Mouse (Mus musculus): ENCODE data around the gene Gbp2b. TPM values are rescaled to one million over a fixed set of nuclear protein-coding genes. Genes with fewer than 3 reads are reported as not detected.
"Not testable (repeated sequence)": the region's sequence is repeated elsewhere in the genome, so short reads cannot be mapped to it uniquely, and the experiment has no call there.

The Gbp2b gene
- polyA plus RNA-seq, 1 experiment from 2014 or later: 0.12 TPM

DNA sequence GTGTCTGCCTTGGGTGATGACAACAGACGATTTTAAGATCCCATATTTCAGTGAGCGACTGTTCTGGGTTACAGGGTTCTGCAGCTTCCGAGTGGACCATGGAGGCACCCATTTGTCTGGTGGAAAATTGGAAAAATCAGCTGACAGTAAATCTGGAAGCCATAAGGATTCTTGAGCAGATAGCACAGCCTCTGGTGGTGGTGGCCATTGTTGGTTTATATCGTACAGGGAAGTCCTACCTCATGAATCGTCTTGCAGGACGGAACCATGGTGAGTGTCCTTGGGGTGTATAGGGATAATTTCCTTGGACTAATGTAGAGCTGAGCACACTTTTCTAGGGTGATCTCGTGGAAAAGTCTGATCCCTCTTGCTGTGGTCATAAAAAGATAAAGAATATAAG, 33.0 kb upstream of the Gbp2b start:
- no peak overlapping the region for H3K4me3 ChIP-seq (replicated peaks; ENCODE audit: low read length)
- H3K4me1 ChIP-seq (ENCODE audit: control insufficient read depth, insufficient read depth, low read length): 0 out of 2 replicates have a peak, but pooled peaks cover 4% of the 10 kb centered on the region
- no peak overlapping the region for H3K4me2 ChIP-seq (ENCODE audit: low read depth, low read length)
- no peak overlapping the region for H3K9ac ChIP-seq (ENCODE audit: low read length)
- H3K9me3 ChIP-seq (replicated peaks; ENCODE audit: control insufficient read depth, low read length): no peaks in the 10 kb centered on the region
- no peaks in the 10 kb centered on the region for H3K36me3 ChIP-seq (ENCODE audit: control insufficient read depth, insufficient read depth, low read length)
- 75% methylated on average over 7 of the region's 7 CpGs for WGBS
- H3K27ac ChIP-seq (ENCODE audit: low read length): no peak overlapping the region
- ATAC-seq (ENCODE audit: insufficient read depth, low FRiP score): no peak
- no peaks in the 10 kb centered on the region for H3K27me3 ChIP-seq (ENCODE audit: control insufficient read depth, insufficient read depth, low read length)

GRCm38 (mm10) chr3:142567490-142567889, 27.2 kb upstream of the Gbp2b start:
- not testable (repeated sequence) for H3K27ac ChIP-seq (ENCODE audit: low read length); H3K9me3 ChIP-seq (replicated peaks; ENCODE audit: control insufficient read depth, low read length); H3K4me3 ChIP-seq (replicated peaks; ENCODE audit: low read length); H3K9ac ChIP-seq (ENCODE audit: low read length); H3K4me2 ChIP-seq (ENCODE audit: low read depth, low read length); H3K36me3 ChIP-seq (ENCODE audit: control insufficient read depth, insufficient read depth, low read length); H3K4me1 ChIP-seq (ENCODE audit: control insufficient read depth, insufficient read depth, low read length); ATAC-seq (ENCODE audit: insufficient read depth, low FRiP score); H3K27me3 ChIP-seq (ENCODE audit: control insufficient read depth, insufficient read depth, low read length)
- WGBS: 66% methylated on average over 5 of the region's 5 CpGs

DNA sequence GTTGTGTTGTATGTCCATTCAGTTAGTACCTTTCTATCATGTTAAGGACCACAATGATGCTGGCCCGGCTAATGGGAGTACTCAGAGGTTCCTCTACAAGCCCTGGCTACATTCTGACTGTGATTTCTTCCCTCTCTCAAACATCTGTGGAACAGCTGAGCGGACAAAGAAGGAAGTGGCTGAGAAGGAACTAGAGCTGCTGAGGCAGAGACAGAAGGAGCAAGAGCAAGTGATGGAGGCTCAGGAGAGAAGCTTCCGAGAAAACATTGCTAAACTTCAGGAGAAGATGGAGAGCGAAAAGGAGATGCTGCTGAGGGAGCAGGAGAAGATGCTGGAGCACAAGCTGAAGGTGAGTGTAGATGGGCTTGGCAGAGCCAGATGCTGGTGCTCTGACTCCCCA, 23.9 kb upstream of the Gbp2b start:
- Histone ChIP-seq H3K27me3 (ENCODE audit: control insufficient read depth, insufficient read depth, low read length) (no peaks in the 10 kb centered on the region), H3K4me2 (ENCODE audit: low read depth, low read length) (no peak overlapping the region), H3K36me3 (ENCODE audit: control insufficient read depth, insufficient read depth, low read length) (no peaks in the 10 kb centered on the region), H3K4me3 (replicated peaks; ENCODE audit: low read length) (no peak overlapping the region), H3K4me1 (ENCODE audit: control insufficient read depth, insufficient read depth, low read length) (no peaks in the 10 kb centered on the region), H3K9ac (ENCODE audit: low read length) (no peak overlapping the region), H3K9me3 (replicated peaks; ENCODE audit: control insufficient read depth, low read length) (no peaks in the 10 kb centered on the region), H3K27ac (ENCODE audit: low read length) (no peak overlapping the region)
- 95% methylated on average over 4 of the region's 4 CpGs for WGBS
- ATAC-seq (ENCODE audit: insufficient read depth, low FRiP score): no peak

DNA sequence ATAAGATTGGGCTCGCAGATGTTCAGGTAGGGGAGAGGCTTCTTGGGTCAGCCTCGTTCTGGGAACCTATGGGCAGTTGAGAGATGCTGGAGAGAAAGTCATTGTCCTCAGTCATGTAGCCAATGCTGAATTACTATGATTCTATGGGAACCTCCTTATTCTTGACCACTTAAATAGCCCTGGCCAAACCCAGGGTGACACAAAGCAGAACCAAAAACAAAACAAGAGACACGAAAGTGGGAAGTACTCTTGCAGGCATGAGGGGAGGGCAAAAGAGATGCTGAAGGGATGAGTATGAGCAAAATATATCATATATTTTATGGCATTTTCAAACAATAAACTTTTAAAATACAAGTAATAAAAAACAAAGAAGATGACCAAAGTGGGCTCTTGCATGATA, 17.5 kb upstream of the Gbp2b start:
- Histone ChIP-seq H3K4me1 (ENCODE audit: control insufficient read depth, insufficient read depth, low read length) (no peaks in the 10 kb centered on the region), H3K36me3 (ENCODE audit: control insufficient read depth, insufficient read depth, low read length) (no peaks in the 10 kb centered on the region), H3K27ac (ENCODE audit: low read length) (no peak overlapping the region), H3K9me3 (replicated peaks; ENCODE audit: control insufficient read depth, low read length) (no peaks in the 10 kb centered on the region), H3K4me3 (replicated peaks; ENCODE audit: low read length) (no peak overlapping the region), H3K9ac (ENCODE audit: low read length) (no peak overlapping the region), H3K27me3 (ENCODE audit: control insufficient read depth, insufficient read depth, low read length) (no peaks in the 10 kb centered on the region), H3K4me2 (ENCODE audit: low read depth, low read length) (no peak overlapping the region)
- 77% methylated on average over 3 of the region's 3 CpGs for WGBS
- ATAC-seq (ENCODE audit: insufficient read depth, low FRiP score): no peak

- Histone ChIP-seq H3K36me3 (ENCODE audit: control insufficient read depth, insufficient read depth, low read length) (no peaks in the 10 kb centered on the region), H3K4me2 (ENCODE audit: low read depth, low read length) (no peak overlapping the region), H3K27me3 (ENCODE audit: control insufficient read depth, insufficient read depth, low read length) (no peaks in the 10 kb centered on the region), H3K9ac (ENCODE audit: low read length) (no peak overlapping the region), H3K4me1 (ENCODE audit: control insufficient read depth, insufficient read depth, low read length) (no peaks in the 10 kb centered on the region), H3K9me3 (replicated peaks; ENCODE audit: control insufficient read depth, low read length) (no peaks in the 10 kb centered on the region), H3K4me3 (replicated peaks; ENCODE audit: low read length) (no peak overlapping the region), H3K27ac (ENCODE audit: low read length) (no peak overlapping the region)
- ATAC-seq (ENCODE audit: insufficient read depth, low FRiP score): no peak
- 85% methylated on average over 4 of the region's 4 CpGs for WGBS
Measured at GRCm38 (mm10) chr3:142578342-142578741, 16.3 kb upstream of the Gbp2b start.

- ATAC-seq (ENCODE audit: insufficient read depth, low FRiP score): no peak
- Histone ChIP-seq H3K4me2 (ENCODE audit: low read depth, low read length) (no peak overlapping the region), H3K9me3 (replicated peaks; ENCODE audit: control insufficient read depth, low read length) (no peaks in the 10 kb centered on the region), H3K4me3 (replicated peaks; ENCODE audit: low read length) (no peak overlapping the region), H3K36me3 (ENCODE audit: control insufficient read depth, insufficient read depth, low read length) (no peaks in the 10 kb centered on the region), H3K27ac (ENCODE audit: low read length) (no peak overlapping the region), H3K27me3 (ENCODE audit: control insufficient read depth, insufficient read depth, low read length) (no peaks in the 10 kb centered on the region), H3K9ac (ENCODE audit: low read length) (no peak overlapping the region), H3K4me1 (ENCODE audit: control insufficient read depth, insufficient read depth, low read length) (no peaks in the 10 kb centered on the region)
- WGBS: 79% methylated on average over 4 of the region's 4 CpGs
Measured at GRCm38 (mm10) chr3:142583067-142583466, 11.6 kb upstream of the Gbp2b start.

GRCm38 (mm10) chr3:142587386-142587785, 7.3 kb upstream of the Gbp2b start:
- H3K4me2 ChIP-seq (ENCODE audit: low read depth, low read length): no peak overlapping the region
- H3K36me3 ChIP-seq (ENCODE audit: control insufficient read depth, insufficient read depth, low read length): no peaks in the 10 kb centered on the region
- no peaks in the 10 kb centered on the region for H3K27me3 ChIP-seq (ENCODE audit: control insufficient read depth, insufficient read depth, low read length)
- no peak overlapping the region for H3K9ac ChIP-seq (ENCODE audit: low read length)
- no peaks in the 10 kb centered on the region for H3K4me1 ChIP-seq (ENCODE audit: control insufficient read depth, insufficient read depth, low read length)
- H3K27ac ChIP-seq (ENCODE audit: low read length): no peak overlapping the region
- H3K9me3 ChIP-seq (replicated peaks; ENCODE audit: control insufficient read depth, low read length): no peaks in the 10 kb centered on the region
- no peak overlapping the region for H3K4me3 ChIP-seq (replicated peaks; ENCODE audit: low read length)
- no peak for ATAC-seq (ENCODE audit: insufficient read depth, low FRiP score)

- H3K27ac ChIP-seq (ENCODE audit: low read length): no peak overlapping the region
- H3K27me3 ChIP-seq (ENCODE audit: control insufficient read depth, insufficient read depth, low read length): no peaks in the 10 kb centered on the region
- no peak for ATAC-seq (ENCODE audit: insufficient read depth, low FRiP score)
- no peak overlapping the region for H3K9ac ChIP-seq (ENCODE audit: low read length)
- H3K4me3 ChIP-seq (replicated peaks; ENCODE audit: low read length): no peak overlapping the region
- H3K4me1 ChIP-seq (ENCODE audit: control insufficient read depth, insufficient read depth, low read length): no peaks in the 10 kb centered on the region
- 76% methylated on average over 2 of the region's 2 CpGs for WGBS
- no peaks in the 10 kb centered on the region for H3K36me3 ChIP-seq (ENCODE audit: control insufficient read depth, insufficient read depth, low read length)
- no peaks in the 10 kb centered on the region for H3K9me3 ChIP-seq (replicated peaks; ENCODE audit: control insufficient read depth, low read length)
- H3K4me2 ChIP-seq (ENCODE audit: low read depth, low read length): no peak overlapping the region
Measured at GRCm38 (mm10) chr3:142588888-142589287, 5.8 kb upstream of the Gbp2b start.

DNA sequence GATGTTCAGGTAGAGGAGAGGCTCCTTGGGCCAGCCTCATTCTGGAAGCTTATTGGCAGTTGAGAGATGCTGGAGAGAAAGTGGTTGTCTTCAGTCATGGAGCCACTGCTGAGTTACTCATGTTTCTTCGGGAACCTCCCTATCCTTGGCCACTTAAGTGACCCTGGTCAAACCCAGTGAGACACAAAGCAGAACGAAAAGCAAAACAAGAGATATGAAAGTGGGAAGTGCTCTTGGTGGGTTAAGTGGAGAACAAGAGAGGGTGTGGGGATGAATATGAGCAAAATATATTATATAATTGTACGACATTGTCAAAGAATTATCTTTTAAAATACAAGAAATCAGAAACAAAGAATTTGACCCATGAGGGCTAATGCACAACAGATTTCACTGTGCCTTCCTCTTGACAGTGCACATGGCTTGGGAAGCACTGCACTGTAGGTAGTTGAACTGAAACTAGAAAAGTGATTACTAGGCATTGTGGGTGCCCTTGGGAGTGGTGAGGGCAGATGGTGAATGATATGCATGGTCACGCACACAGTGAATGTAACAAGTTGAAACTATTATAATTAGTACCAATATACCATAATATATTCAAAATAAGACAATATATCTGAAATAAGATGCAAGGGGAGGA, 4.1 kb upstream of the Gbp2b start:
- Histone ChIP-seq H3K9me3 (replicated peaks; ENCODE audit: control insufficient read depth, low read length) (no peaks in the 10 kb centered on the region), H3K4me3 (replicated peaks; ENCODE audit: low read length) (no peak overlapping the region), H3K4me2 (ENCODE audit: low read depth, low read length) (no peak overlapping the region), H3K36me3 (ENCODE audit: control insufficient read depth, insufficient read depth, low read length) (no peaks in the 10 kb centered on the region), H3K27me3 (ENCODE audit: control insufficient read depth, insufficient read depth, low read length) (no peaks in the 10 kb centered on the region), H3K4me1 (ENCODE audit: control insufficient read depth, insufficient read depth, low read length) (no peaks in the 10 kb centered on the region), H3K27ac (ENCODE audit: low read length) (no peak overlapping the region), H3K9ac (ENCODE audit: low read length) (no peak overlapping the region)
- ATAC-seq (ENCODE audit: insufficient read depth, low FRiP score): no peak
- 77% methylated on average over 4 of the region's 4 CpGs for WGBS

DNA sequence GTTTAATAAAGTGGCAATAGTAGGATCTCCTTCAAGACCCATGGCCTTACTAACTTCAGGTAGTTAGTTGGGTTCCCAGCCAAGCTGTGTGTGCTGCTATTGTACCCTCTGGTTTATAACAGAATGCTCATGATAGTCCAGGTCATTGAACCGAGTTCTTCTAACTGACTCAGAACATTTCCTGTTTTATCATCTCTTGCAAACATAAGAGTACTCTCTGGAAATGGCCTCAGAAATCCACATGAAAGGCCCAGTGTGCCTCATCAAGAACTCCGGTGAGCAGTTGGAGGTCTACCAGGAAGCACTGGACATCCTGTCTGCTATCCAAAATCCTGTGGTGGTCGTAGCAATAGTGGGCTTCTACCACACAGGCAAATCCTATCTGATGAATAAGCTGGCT, 3.3 kb downstream of the Gbp2b start:
- Histone ChIP-seq H3K27me3 (ENCODE audit: control insufficient read depth, insufficient read depth, low read length) (no peaks in the 10 kb centered on the region), H3K36me3 (ENCODE audit: control insufficient read depth, insufficient read depth, low read length) (no peaks in the 10 kb centered on the region), H3K4me3 (replicated peaks; ENCODE audit: low read length) (no peak overlapping the region), H3K4me2 (ENCODE audit: low read depth, low read length) (no peak overlapping the region), H3K27ac (ENCODE audit: low read length) (no peak overlapping the region), H3K9ac (ENCODE audit: low read length) (no peak overlapping the region), H3K4me1 (ENCODE audit: control insufficient read depth, insufficient read depth, low read length) (no peaks in the 10 kb centered on the region), H3K9me3 (replicated peaks; ENCODE audit: control insufficient read depth, low read length) (no peaks in the 10 kb centered on the region)
- WGBS: 75% methylated on average over 3 of the region's 3 CpGs
- ATAC-seq (ENCODE audit: insufficient read depth, low FRiP score): no peak
